Mouse (Mus musculus) brown adipose tissue, adult 24 weeks (tissue): ENCODE measurements around the gene Terf2. TPM values are rescaled to one million over a fixed set of nuclear protein-coding genes. Genes with fewer than 3 reads are reported as not detected.
"Not testable (repeated sequence)": the region's sequence is repeated elsewhere in the genome, so short reads cannot be mapped to it uniquely, and the experiment has no call there.

Source experiments
- H3K27ac ChIP-seq: fragments of 200-500 bp; replicated peaks from 2 replicates; pipeline ENCODE4 v1.5.1; 2012; ENCODE audit warnings: low read depth, mild to moderate bottlenecking, low read length
- H3K4me1 ChIP-seq: fragments of 200-500 bp; 2 replicates; pipeline ENCODE4 v1.6.1; 2012; ENCODE audit warnings: low read length, mixed read lengths; ENCODE audit not compliant: control insufficient read depth, insufficient read depth, insufficient read length
- H3K4me3 ChIP-seq: fragments of 200-500 bp; 2 replicates; pipeline ENCODE4 v1.5.1; 2012; ENCODE audit warnings: low read depth, mild to moderate bottlenecking, low read length, moderate library complexity; ENCODE audit not compliant: insufficient read depth
- polyA plus RNA-seq: library from polyadenylated mRNA; stranded (reverse); fragments of >200 nt; gene quantifications from 2 replicates; pipeline ENCODE4 v1.2.4, GENCODE M21; 2012; ENCODE audit not compliant: missing spikeins, insufficient read depth, insufficient read length

Gene Terf2
- polyA plus RNA-seq, 1 experiment = 9.0 TPM

DNA sequence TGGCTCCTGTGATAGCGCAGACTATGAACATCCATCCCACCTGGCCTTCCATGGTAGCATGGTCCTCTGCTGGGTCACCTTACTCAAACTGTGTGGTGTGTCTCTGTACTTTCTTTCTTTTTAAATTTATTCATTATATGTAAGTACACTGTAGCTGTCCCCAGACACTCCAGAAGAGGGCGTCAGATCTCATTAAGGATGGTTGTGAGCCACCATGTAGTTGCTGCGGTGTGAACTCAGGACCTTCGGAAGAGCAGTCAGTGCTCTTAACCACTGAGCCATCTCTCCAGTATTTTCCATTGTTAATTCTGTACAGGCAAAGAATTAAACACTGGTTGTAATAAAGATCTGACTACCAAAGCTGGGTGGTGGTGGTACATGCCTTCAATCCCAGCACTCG, 11.7 kb upstream of the Terf2 start:
- H3K4me3 ChIP-seq, H3K4me1 ChIP-seq, H3K27ac ChIP-seq: not testable (repeated sequence)

DNA sequence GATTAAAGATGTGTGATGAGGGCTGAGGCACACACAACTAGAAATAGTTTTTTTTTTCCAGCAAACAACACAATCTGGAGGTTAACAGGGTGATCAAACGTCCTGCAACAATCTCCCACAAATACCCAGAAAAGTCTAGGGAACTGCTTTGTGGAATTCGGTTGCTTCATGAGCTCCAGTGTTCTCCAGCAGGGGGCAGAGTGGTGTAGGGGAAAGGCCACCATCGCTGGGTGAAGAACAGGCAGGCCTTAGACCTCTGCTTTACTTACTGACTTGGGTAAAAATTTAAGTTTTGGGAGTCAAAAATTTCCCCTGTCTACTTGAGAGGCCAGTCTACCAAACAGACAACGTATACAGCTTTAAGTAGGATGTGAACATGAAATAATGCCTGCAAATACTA, 8.2 kb upstream of the Terf2 start:
- Histone ChIP-seq H3K4me1 (no peaks in the 10 kb centered on the region), H3K27ac (no peak overlapping the region), H3K4me3 (no peak overlapping the region)

DNA sequence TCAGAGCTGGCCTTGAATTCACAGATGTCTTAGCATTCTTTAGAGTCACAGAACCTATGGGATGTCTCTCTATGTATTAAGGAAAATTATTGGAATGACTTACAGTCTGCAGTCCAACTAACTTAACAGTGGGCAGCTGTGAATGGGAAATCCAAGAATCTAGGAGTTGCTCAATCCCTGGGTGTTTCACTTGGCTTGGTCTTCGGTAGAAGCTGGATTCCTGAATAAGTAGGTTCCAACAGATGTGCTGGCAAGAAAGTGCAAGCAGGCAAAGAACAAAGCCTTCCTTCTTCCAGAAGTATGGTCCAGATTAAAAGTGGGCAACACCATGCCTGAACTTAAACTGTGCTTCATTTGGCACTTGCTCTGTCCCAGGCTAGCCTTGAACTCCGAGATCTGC, 4.3 kb upstream of the Terf2 start:
- Histone ChIP-seq H3K27ac (no peak overlapping the region), H3K4me1 (peaks cover 3% of the 10 kb centered on the region; the same call in 1 of the 2 replicates), H3K4me3 (no peak overlapping the region)

DNA sequence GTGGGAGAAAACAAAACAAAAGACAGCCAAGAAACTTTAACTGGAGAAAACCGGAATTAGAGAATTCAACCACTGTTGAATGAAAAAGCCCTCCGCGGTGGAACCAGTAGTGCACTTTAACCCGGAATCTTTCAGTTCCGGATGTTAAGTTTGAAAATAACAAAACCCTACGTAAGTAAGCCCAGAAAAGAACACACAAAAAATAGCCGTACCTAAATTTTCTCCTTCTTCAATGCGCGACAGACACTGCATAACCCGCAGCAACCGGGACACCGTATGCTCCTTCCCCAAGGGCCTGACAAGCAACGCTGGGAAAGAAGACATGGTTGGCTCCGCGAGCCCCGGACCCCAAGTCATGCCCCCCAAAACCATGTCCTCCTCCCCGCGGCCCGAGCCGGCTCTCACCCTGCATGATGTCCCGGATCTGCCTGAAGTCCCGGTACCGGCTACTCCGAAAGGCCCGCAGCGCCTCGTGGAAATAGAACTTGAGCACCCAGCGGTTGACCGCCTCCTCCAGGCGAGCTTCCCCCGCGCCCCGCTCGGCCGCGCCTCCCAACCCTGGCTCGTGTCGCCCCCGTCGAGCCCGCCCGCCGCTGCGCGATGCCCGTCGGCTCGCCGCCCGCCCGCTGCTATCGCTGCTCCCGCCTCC, 506 bp downstream of the Terf2 start:
- H3K4me1 ChIP-seq = peaks cover 3% of the 10 kb centered on the region
- H3K4me3 ChIP-seq = peak overlapping the region; percentile 98
- peak overlapping the region; percentile 77 for H3K27ac ChIP-seq

DNA sequence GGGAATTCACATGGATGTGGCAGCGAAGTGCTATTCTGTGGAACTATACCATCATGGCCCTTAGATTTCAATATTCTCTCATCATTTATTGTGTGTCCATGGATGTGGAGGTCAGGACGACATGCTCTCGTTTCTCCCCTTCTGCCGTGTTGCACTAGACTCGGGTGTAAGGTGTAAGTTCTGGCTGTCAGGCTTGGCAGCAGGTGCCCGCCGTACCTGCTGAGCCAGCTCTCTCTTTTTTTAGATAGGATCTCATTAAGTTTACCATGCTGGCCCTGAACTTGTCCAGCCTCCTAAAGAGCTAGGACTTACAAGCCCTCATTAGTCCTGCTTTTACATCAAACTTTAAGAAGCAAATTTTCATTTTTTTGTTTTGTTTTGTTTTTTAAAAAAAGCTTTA, 5.8 kb downstream of the Terf2 start:
- Histone ChIP-seq H3K4me3 (no peak overlapping the region), H3K4me1 (no peaks in the 10 kb centered on the region; the same call in 1 of the 2 replicates), H3K27ac (no peak overlapping the region)

DNA sequence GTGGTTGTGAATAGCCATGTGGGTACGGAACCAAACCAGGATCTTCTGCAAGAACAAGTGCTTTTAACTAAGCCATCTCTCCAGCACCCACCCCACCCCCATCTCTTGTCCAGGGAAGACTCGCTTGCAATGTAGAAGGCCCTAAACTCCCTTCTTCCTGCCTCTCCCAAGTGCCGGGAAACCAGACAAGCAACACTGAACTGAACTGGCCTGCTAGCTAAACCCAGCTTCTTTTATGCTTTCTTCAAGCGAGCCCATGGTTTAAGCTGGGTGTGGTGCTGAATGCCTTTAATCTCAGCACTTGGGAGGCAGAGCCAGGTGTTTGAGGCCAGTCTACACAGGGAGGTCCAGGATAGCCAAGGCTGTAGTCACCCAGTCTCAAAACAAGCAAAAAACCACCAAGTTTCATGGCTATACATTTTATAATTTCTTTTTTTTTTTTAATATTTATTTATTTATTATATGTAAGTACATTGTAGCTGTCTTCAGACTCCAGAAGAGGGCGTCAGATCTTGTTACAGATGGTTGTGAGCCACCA, 7.8 kb downstream of the Terf2 start:
- H3K27ac ChIP-seq = no peak overlapping the region
- H3K4me3 ChIP-seq = no peak overlapping the region
- no peaks in the 10 kb centered on the region for H3K4me1 ChIP-seq

DNA sequence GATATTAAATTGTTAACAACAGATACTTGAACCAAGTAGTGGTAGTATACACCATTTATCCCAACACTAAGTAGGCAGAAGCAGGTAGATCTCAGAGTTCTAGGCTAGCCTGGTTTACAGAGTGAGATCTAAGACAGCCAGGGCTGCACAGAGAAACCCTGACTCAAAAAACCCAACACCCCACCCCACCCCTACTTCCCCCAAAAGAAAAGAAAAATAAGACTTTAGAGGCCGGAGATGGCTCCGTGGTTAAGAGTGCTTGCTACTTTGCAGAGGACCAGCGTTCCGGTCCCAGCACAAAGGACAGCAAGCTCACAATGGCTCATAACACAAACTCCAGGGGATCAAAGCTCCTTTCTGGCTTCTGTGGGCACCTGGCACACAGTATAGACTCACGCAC, 10.3 kb downstream of the Terf2 start:
- H3K4me1 ChIP-seq = no peaks in the 10 kb centered on the region
- no peak overlapping the region for H3K4me3 ChIP-seq
- H3K27ac ChIP-seq = no peak overlapping the region

DNA sequence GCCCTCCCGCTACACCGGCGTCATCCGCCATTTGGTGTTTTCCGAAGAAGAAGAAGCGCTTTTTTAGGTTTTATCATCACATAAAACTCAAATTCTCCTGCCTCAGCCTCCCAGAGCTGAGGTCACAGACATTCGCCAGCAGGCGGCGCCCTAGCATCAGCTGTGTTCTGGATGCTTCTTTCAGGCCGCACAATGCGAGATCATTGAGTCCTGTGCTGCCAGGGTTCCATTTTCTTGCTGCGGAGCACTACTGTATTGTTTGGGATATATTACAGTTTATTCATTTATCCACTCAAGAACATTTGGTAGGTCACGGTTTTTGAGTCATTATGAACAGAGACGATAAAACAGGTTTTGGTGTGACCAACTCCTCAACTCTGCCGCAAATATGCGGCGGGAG, 11.0 kb downstream of the Terf2 start:
- Histone ChIP-seq H3K4me3 (no peak overlapping the region), H3K4me1 (no peaks in the 10 kb centered on the region), H3K27ac (no peak overlapping the region)

DNA sequence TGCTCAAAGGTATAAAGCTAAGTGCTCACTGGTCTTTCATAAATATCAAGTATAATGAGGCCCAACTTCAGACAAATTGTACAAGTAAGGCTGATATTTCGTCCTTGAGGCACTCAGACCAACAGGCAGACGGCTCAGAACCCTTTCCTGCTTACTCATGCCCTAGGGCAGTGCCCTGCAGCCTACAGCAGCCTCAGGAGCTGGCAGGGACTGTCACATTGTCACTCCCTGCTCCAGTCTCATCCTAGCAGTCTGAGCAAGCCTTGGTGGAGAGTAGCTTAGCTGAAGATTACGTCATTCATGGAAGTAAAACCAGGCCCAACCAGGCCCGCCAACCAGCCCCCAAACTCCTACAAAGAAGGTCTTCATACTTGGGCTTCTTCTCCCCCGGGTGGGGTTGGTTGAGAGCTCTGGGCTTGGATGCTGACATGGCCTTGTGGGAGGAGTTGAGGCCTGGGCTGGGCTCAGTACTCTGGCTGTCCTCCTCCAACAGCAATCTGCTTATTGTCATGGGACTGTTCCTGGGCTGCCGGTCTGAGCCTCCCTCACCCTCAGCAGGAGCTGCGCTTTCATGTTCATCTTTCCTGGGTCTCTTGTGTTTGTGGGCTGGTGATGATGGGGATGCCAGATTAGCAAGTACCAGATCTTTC, 20.0 kb downstream of the Terf2 start:
- Histone ChIP-seq H3K4me3 (no peak overlapping the region), H3K27ac (no peak overlapping the region), H3K4me1 (no peaks in the 10 kb centered on the region)

DNA sequence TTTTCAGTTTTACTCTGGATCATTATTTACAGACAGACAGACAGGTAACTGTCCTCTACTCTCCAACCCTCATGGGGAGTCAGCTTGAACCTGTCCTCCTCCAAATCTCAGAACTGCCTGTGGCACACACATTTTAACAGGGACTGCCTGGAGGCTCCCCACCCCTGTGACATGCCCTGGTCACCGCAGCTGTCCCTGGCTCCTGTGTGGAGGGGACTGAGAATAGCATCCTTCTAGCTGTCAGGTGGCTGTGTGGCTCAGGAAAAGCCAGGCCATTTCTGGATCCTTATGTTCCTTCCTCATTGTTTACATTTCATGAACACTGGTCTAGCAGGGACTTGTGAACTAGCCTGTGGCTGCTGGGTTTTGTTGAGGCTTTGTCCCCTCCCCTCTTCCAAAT, 22.2 kb downstream of the Terf2 start:
- Histone ChIP-seq H3K4me1 (no peaks in the 10 kb centered on the region), H3K4me3 (no peak overlapping the region), H3K27ac (no peak overlapping the region)

DNA sequence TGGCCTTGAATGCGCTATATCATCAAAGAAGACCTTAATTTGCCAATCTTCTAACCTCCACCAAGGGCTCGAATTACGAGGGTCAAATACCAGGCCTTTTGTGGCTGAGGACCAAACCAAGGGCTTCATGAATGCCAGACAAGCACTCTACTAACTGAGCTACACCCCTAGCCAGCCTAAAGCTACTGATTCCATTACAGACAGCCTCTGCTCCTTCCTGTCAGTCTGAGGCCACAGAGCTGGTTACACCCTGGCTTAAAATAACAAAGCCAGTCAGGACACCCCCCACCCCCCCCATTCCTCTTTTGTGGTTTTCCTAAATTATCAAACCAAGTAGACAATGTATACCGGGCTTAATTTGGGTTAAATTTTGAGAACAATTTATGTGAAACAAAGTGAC, 22.6 kb downstream of the Terf2 start:
- no peak overlapping the region for H3K4me3 ChIP-seq
- H3K4me1 ChIP-seq = no peaks in the 10 kb centered on the region
- H3K27ac ChIP-seq = no peak overlapping the region

DNA sequence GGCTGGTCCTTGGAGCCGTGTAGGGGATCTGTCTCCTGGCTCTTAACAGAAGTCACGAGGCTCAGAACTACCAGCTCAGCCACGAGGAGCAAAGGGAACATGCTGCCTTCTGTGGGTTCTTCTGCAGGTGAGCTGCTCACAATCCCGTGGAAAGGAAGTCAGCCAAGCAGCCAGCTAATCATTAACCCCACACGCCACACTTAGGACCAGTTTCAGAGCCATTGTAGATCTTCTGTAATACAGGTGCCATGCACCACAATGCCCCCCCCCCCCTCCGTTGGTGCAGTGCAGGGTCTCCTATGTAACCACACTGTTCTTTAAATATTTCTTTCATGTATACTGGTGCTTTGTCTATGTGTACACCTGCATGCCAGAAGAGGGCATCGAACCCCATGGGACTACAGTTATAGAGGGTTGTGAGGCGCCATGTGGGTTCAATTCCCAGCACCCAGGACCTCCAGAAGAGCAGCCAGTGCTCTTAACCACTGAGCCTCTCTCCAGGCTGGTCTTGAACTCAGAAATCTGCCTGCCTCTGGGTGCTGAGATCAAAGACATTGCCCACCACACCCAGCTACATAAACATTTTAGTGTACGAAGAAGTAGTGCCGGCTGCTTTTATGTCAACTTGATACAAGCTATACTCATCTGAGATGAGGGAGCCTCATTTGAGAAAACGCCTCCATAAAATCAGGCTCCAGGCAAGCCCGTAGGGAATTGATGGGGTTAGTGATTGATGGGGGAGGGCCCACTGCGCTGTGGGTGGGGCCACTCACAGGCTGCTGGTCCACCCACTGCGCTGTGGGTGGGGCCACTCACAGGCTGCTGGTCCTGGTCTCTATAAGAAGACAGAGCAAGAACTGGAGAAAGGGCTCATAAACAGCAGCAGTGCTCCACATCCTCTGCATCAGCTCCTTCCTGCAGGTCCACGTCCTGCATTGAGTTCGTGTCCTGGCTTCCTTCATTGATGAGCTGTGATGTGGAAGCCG, 30.5 kb downstream of the Terf2 start, which contains the start of gene Tmed6:
Gene Tmed6, minus strand, starts transcription at position 134 of the 986 bp plus-strand sequence.
- no peak within 1 kb of the TSS for H3K4me3 ChIP-seq
- no peak within 1 kb of the TSS for H3K27ac ChIP-seq
- no peaks in the 10 kb centered on the region for H3K4me1 ChIP-seq

DNA sequence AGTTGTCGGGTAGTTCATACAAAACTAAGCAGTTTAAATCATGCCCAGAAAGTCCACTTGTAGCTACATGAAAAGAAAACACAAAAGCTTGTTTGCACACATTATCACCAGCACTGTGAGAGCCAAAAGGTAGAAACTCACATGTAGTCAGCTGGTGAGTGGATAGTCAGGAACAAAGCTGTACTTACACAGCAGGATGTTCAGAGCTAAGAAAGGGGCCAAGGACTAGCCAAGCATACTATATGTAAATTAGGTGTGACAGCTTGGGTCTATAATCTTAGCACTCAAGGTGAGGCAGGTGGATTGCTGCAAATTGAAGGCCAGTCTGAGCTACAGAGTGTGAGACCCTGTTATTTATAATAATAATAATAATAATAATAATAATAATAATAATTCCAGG, 33.7 kb downstream of the Terf2 start:
- H3K27ac ChIP-seq = no peak overlapping the region
- no peak overlapping the region for H3K4me3 ChIP-seq
- H3K4me1 ChIP-seq = no peaks in the 10 kb centered on the region

DNA sequence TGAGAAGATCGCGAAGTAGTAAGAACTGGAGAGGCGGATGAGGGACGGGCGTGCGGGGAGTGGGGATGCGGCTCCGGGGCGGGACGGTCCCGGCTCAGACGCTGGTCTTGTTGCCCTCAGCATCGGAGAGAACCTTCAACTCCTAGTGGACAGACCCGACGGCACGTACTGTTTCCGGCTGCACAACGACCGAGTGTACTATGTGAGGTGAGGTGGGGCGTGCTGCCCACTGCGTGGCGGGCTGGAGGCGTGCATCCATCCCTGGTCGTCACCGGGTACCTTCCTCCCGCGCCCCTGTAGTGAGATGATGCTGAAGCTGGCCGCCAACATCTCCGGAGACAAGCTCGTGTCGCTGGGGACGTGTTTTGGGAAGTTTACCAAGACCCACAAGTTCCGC, 39.4 kb downstream of the Terf2 start:
- Histone ChIP-seq H3K4me3 (peak overlapping the region; percentile 85), H3K4me1 (peaks cover 3% of the 10 kb centered on the region; the same call in 1 of the 2 replicates), H3K27ac (peak overlapping the region; percentile 20)
